Mouse (Mus musculus): Measurements from ENCODE around the gene Zfp362. TPM values are rescaled to one million over a fixed set of nuclear protein-coding genes. Genes with fewer than 3 reads are reported as not detected.

The Zfp362 gene
- polyA plus RNA-seq (2014; fragmentation: Illumina TruSeq; extraction: RNeasy Lipid Tissue Mini Kit (QIAGEN cat#74804); ENCODE audit: low read depth, low replicate concordance) = 1.7 TPM

DNA sequence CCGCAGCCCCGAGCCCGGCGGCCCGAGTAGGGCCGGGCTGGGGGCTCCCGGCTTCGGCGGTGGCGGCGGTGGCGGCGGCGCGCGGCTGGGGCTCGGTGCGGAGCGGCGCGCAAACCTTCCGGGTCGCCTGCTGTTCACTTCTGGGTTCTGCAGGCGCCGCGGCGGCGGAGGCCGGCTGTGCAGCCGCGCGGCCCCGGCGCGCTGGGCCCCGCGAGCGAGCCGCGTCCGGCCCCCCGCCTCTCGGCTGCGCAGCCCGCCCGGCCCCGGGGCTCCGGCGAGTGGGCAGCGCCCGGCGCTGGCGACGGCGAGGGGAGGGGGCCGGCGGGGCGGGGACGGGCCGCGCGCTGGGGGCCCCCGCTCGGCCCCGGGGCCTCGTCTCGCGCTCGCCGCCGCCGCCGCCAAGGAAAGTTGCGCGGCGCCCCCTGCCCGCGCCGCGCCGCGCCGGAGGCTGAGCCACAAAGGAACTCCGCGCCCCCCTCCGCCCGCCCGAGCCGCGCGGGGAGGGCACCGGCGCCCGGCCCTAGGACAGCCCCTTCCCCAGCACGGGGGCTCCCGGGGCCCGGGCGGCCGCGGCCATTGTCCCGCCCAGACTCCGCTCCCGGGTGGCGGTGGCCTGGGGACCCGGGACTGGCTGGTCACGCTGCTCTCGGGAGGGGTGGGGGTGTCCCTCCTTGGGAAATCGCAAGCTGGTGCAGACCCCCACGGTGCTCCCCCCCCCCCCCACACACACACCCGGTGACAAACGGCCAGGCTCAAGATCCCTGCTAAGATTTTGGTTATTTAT lies at the start of gene Zfp362:
Zfp362 (minus strand) TSS at position 3 of the 784 bp plus-strand sequence.

GRCm38 (mm10) chr4:128755064-128755463 lies 50.8 kb downstream of the Zfp362 start, which contains the start of gene A3galt2:
A3galt2 (plus strand) TSS chr4:128755364.

Other genes with a start within 250 kb of the Zfp362 start
- 0.56 TPM for gene Zscan20, start 195.9 kb downstream of the Zfp362 start, polyA plus RNA-seq (2014; fragmentation: Illumina TruSeq; extraction: RNeasy Lipid Tissue Mini Kit (QIAGEN cat#74804); ENCODE audit: low read depth, low replicate concordance)
- gene Tlr12, start 187.4 kb downstream of the Zfp362 start, polyA plus RNA-seq (2014; fragmentation: Illumina TruSeq; extraction: RNeasy Lipid Tissue Mini Kit (QIAGEN cat#74804); ENCODE audit: low read depth, low replicate concordance) = 0.90 TPM
- 1.1 TPM for gene Phc2, start 151.3 kb downstream of the Zfp362 start, polyA plus RNA-seq (2014; fragmentation: Illumina TruSeq; extraction: RNeasy Lipid Tissue Mini Kit (QIAGEN cat#74804); ENCODE audit: low read depth, low replicate concordance)
- gene A3galt2, start 50.7 kb downstream of the Zfp362 start, polyA plus RNA-seq (2014; fragmentation: Illumina TruSeq; extraction: RNeasy Lipid Tissue Mini Kit (QIAGEN cat#74804); ENCODE audit: low read depth, low replicate concordance) = not detected
- gene Trim62, start 77.5 kb upstream of the Zfp362 start, polyA plus RNA-seq (2014; fragmentation: Illumina TruSeq; extraction: RNeasy Lipid Tissue Mini Kit (QIAGEN cat#74804); ENCODE audit: low read depth, low replicate concordance) = 0.26 TPM
- not detected for gene Azin2, start 156.4 kb upstream of the Zfp362 start, polyA plus RNA-seq (2014; fragmentation: Illumina TruSeq; extraction: RNeasy Lipid Tissue Mini Kit (QIAGEN cat#74804); ENCODE audit: low read depth, low replicate concordance)
- 97.6 TPM for gene Ak2, start 185.9 kb upstream of the Zfp362 start, polyA plus RNA-seq (2014; fragmentation: Illumina TruSeq; extraction: RNeasy Lipid Tissue Mini Kit (QIAGEN cat#74804); ENCODE audit: low read depth, low replicate concordance)

Measured in liver, adult 10 weeks (tissue).